Mouse (Mus musculus) stomach, embryonic 14.5 days (tissue): ENCODE measurements at regions not wholly inside any gene's neighbourhood (a gene's known extent, or its start where the extent isn't known, plus 50 kb on each side); places are given as distances from the start of the nearest gene placed in this dataset.

Source experiments
- ATAC-seq: fragments of 200-750 bp; cut with Nextera tagmentation; 2 replicates; pipeline ENCODE4 v1.8.0; 2017; ENCODE audit warnings: low read depth, moderate TSS enrichment; ENCODE audit not compliant: insufficient number of reproducible peaks, insufficient read depth, low FRiP score
- H3K27ac ChIP-seq: fragments of 300-500 bp; sonication (generic); 2 replicates; pipeline ENCODE4 v1.5.1; 2014; ENCODE audit warnings: mild to moderate bottlenecking, low read length, moderate library complexity, mixed read lengths
- H3K27me3 ChIP-seq: fragments of 300-500 bp; sonication (generic); 2 replicates; pipeline ENCODE4 v1.6.1; 2014; ENCODE audit warnings: low read length, control low read depth, mixed read lengths; ENCODE audit not compliant: control insufficient read depth, insufficient read depth
- H3K36me3 ChIP-seq: fragments of 300-500 bp; sonication (generic); 2 replicates; pipeline ENCODE4 v1.6.1; 2014; ENCODE audit warnings: mild to moderate bottlenecking, control low read depth, low read length, moderate library complexity, mixed read lengths; ENCODE audit not compliant: control insufficient read depth, insufficient read depth
- H3K4me1 ChIP-seq: fragments of 300-500 bp; sonication (generic); 2 replicates; pipeline ENCODE4 v1.6.1; 2014; ENCODE audit warnings: low read length, control low read depth, mixed read lengths; ENCODE audit not compliant: control insufficient read depth, insufficient read depth
- H3K4me2 ChIP-seq: fragments of 300-500 bp; sonication (generic); replicated peaks from 2 replicates; pipeline ENCODE4 v1.6.1; 2014; ENCODE audit warnings: low read depth, low read length, control low read depth
- H3K4me3 ChIP-seq: fragments of 300-500 bp; sonication (generic); 2 replicates; pipeline ENCODE4 v1.5.1; 2014; ENCODE audit warnings: low read depth, low read length, control low read depth
- H3K9ac ChIP-seq: fragments of 300-500 bp; sonication (generic); replicated peaks from 2 replicates; pipeline ENCODE4 v1.6.1; 2014; ENCODE audit warnings: low read depth, mild to moderate bottlenecking, control low read depth, low read length, moderate library complexity, mixed read lengths
- H3K9me3 ChIP-seq: fragments of 300-500 bp; sonication (generic); 2 replicates; pipeline ENCODE4 v1.6.1; 2016; ENCODE audit warnings: low read depth, low read length, control low read depth; ENCODE audit not compliant: control insufficient read depth
- WGBS: fragments of 180-500 bp; shearing (Covaris S2); extraction: QIAGEN DNeasy Blood & Tissue Kit; methylation state at CpG from one replicate; pipeline ENCODE4 v1.1.7; 2014; 5-methylcytosine and 5-hydroxymethylcytosine counted together

DNA sequence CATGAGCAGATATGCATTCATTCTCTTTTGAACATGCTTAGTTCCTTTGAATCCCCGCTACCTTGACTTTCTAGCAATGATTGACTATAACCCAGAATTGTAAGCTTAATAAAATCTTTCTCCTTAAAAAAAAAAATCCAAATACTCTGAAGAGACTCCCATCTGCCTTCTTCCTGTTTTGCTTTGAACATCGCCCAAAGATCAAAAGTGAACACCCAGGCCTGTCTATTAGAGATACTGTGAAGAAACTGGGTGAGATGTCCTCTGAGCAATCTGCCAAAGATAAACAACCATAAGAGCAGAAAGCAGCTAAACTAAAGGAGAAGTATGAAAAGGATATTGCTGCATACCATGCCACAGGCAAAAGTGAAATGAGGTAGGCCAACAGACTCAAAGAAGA lies 527.1 kb upstream of the Alcam start:
- Histone ChIP-seq H3K27ac (no peak overlapping the region), H3K9ac (no peak overlapping the region), H3K4me3 (no peak overlapping the region), H3K9me3 (no peaks in the 10 kb centered on the region), H3K36me3 (no peaks in the 10 kb centered on the region), H3K4me2 (no peak overlapping the region), H3K4me1 (no peaks in the 10 kb centered on the region), H3K27me3 (no peaks in the 10 kb centered on the region)
- 88% methylated on average over 2 of the region's 2 CpGs for WGBS
- no peak for ATAC-seq

GRCm38 (mm10) chr16:52972811-52973210 lies 518.9 kb upstream of the Alcam start:
- Histone ChIP-seq H3K4me2 (no peak overlapping the region), H3K9me3 (no peaks in the 10 kb centered on the region), H3K36me3 (no peaks in the 10 kb centered on the region), H3K4me3 (no peak overlapping the region), H3K9ac (no peak overlapping the region), H3K27ac (no peak overlapping the region), H3K27me3 (no peaks in the 10 kb centered on the region), H3K4me1 (no peaks in the 10 kb centered on the region)
- ATAC-seq, result no peak
- WGBS, result 93% methylated on average over 2 of the region's 2 CpGs

DNA sequence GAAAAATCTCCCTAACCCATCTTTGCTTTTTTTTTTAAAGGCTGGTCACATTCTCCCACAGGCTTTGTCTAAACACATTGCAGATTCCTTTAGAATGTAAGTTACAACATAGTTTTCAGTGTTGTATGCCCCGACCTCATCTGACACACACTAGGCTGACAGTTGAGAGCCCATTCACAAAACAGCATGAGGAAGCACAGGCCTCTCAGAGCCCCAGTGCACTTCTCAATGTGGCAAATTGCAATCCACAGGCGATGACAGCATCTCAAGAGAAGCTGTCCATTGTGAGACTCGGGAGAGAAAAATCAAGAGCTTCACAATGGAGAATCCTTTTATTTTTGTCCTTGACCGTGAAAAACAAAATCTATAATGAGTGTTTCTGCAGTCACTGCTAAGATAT lies 493.8 kb upstream of the Alcam start:
- no peak for ATAC-seq

DNA sequence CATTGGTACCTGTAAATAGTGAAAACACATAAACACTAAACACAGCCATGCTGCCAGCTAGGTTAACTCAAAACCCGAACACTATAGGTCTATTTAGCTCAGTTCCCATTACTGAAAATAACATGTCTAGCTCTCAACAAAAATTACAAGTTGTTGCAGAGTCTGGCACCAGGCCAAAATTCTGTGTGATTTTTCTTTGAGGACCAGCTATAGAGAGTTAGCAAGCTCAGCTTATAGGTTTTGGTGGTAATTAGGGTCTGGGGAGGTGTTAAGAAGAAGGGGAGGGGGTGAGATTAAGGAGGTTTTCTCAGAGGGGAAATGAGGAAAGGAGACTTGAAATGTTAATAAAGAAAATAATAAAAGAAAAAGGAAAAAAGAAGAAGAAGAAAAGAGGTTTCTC lies 480.9 kb upstream of the Alcam start:
- Histone ChIP-seq H3K4me1 (no peaks in the 10 kb centered on the region), H3K9ac (no peak overlapping the region), H3K4me2 (no peak overlapping the region), H3K36me3 (no peaks in the 10 kb centered on the region), H3K27ac (no peak overlapping the region), H3K4me3 (no peak overlapping the region), H3K9me3 (no peaks in the 10 kb centered on the region), H3K27me3 (no peaks in the 10 kb centered on the region)
- WGBS, result 56% methylated on average over 1 of the region's 1 CpGs
- ATAC-seq, result no peak

More for the DNA sequence above, 493.8 kb upstream of the Alcam start:
- H3K9me3 ChIP-seq, result no peaks in the 10 kb centered on the region
- no peak overlapping the region for H3K4me3 ChIP-seq
- no peaks in the 10 kb centered on the region for H3K4me1 ChIP-seq
- 72% methylated on average over 4 of the region's 4 CpGs for WGBS
- no peak overlapping the region for H3K27ac ChIP-seq
- no peaks in the 10 kb centered on the region for H3K36me3 ChIP-seq
- H3K9ac ChIP-seq, result no peak overlapping the region
- no peaks in the 10 kb centered on the region for H3K27me3 ChIP-seq
- no peak overlapping the region for H3K4me2 ChIP-seq

DNA sequence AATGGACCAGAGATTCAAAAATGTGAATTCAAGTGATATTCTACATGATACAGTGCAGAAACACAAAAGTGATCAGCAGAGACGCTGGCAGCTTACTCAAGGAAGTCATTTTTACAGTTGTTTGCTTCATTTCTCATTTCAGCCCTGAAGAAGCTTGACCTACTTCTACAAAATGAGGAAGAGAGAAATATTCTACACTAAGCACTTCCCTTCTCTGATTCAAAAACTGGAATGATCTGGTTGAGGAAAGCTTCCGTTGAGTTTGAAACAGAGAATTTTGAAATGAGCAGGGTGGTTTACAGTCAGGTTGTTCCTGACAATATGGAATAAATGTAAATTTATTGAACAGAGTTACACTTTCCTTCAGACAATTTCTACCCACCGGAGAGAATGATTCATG lies 478.1 kb upstream of the Alcam start:
- H3K4me2 ChIP-seq, result no peak overlapping the region
- H3K4me1 ChIP-seq, result no peaks in the 10 kb centered on the region
- 74% methylated on average over 3 of the region's 3 CpGs for WGBS
- no peak overlapping the region for H3K27ac ChIP-seq
- H3K4me3 ChIP-seq, result no peak overlapping the region
- H3K27me3 ChIP-seq, result no peaks in the 10 kb centered on the region
- no peaks in the 10 kb centered on the region for H3K9me3 ChIP-seq
- no peak overlapping the region for H3K9ac ChIP-seq
- H3K36me3 ChIP-seq, result no peaks in the 10 kb centered on the region
- ATAC-seq, result no peak

- no peak overlapping the region for H3K4me3 ChIP-seq
- 77% methylated on average over 14 of the region's 14 CpGs for WGBS
- no peaks in the 10 kb centered on the region for H3K36me3 ChIP-seq
- no peak for ATAC-seq
- H3K4me2 ChIP-seq, result no peak overlapping the region
- no peak overlapping the region for H3K9ac ChIP-seq
- no peak overlapping the region for H3K27ac ChIP-seq
- no peaks in the 10 kb centered on the region for H3K9me3 ChIP-seq
- H3K27me3 ChIP-seq, result no peaks in the 10 kb centered on the region
- no peaks in the 10 kb centered on the region for H3K4me1 ChIP-seq
Measured at GRCm38 (mm10) chr16:52892467-52893255, 438.8 kb upstream of the Alcam start.

DNA sequence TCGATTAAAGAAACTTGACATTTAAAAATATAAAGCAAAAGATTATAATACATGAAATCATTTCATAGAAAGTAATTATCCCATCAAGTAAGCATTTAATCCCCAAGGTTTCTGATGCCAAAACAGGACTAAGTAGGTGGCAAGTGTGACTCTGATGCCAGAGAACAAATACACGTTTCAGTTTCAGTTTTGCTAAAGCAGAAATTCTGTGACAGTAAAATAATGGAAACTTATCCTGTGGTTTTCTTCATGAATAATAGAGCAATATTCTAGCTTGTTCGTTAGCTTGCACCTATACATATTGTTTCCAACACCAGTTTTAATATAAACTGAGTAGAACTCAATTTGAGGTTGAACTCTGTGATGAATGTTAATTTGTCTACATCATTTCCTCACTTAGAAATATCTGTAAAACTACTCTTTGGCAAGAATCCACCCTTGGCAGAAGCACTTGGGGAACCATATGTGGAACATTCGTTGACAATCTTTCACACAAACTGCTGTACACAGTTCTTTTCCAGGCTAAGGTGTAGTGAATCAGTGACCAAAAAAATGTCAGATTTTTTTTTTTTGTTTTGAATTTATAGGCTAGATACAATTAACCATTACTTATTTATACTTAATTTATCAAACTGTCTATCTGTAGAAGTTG lies 425.7 kb upstream of the Alcam start:
- no peak for ATAC-seq
- Histone ChIP-seq H3K4me1 (no peaks in the 10 kb centered on the region), H3K4me3 (no peak overlapping the region), H3K27me3 (no peaks in the 10 kb centered on the region), H3K9ac (no peak overlapping the region), H3K36me3 (no peaks in the 10 kb centered on the region), H3K9me3 (no peaks in the 10 kb centered on the region), H3K27ac (no peak overlapping the region), H3K4me2 (no peak overlapping the region)
- WGBS, result 58% methylated on average over 4 of the region's 4 CpGs

DNA sequence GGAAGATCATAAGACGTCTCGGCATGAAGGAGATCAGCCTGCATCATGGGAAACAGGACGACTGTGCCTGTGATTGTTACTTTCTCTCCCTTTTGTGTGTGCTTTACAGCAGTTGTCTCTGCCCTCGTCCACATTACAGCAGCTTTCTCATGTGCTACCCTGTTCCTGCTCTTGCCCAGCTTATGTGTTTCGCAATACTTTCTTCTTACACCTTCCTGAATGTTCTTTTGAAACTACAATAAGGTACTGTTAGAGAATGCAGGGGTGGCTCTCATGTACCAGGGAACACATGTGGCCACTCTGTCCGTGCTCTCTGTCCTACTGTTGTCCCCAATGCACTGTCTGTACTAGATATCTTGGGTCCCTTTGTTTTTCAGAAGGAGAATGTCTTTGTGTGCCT lies 414.0 kb upstream of the Alcam start:
- Histone ChIP-seq H3K36me3 (no peaks in the 10 kb centered on the region), H3K27ac (no peak overlapping the region), H3K9ac (no peak overlapping the region), H3K4me1 (no peaks in the 10 kb centered on the region), H3K4me3 (no peak overlapping the region), H3K4me2 (no peak overlapping the region), H3K9me3 (no peaks in the 10 kb centered on the region), H3K27me3 (no peaks in the 10 kb centered on the region)
- ATAC-seq, result no peak
- 80% methylated on average over 6 of the region's 6 CpGs for WGBS
